Mouse (Mus musculus): ENCODE results near the gene Tha1. TPM values are rescaled to one million over a fixed set of nuclear protein-coding genes. Genes with fewer than 3 reads are reported as not detected.

Tha1 gene
- polyA plus RNA-seq (2014; fragmentation: Illumina TruSeq; extraction: RNeasy Lipid Tissue Mini Kit (QIAGEN cat#74804); ENCODE audit: low read depth, low replicate concordance): 0.82 TPM

DNA sequence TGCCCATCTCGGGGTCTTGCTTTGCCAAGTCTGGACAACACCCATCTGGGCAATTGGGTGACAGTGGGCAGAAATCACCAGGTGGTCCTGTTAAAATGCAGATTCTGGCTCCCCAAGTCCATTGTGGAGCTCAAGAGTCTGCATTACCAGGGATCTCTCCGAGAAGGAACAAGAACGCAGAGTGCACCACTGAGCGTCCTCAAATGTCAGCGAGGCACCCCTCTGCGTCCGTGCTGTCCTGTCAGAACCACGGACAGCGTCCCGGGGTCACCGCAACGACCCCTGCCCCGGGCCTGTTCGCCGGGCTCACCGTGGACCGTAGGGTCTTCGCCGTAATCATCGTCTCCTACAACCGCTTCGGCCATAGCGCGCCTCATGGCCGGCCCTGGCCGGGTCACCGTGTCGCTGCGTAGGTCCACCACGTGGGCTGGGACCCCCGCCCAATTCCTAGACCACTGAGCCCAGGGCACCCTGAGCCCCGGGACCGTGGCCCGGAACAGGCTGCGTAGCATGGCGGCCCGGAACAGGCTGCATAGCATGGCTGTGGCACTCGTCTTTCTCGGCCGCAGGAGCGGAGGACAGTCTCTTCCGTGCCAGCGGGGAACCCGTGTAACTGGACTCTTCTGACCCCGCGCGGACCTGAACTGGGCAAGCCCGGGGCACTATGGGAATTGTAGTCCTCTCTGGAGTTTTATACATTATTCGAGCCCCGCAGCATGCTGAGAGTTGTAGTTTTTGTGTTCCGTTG is at the start of gene Tha1:
TSS of gene Tha1 (minus strand) at position 621 of the 748 bp plus-strand sequence.

GRCm38 (mm10) chr11:117860601-117861000 is 12.7 kb downstream of the Tha1 start, which contains the start of gene Tmem235:
Tmem235 (plus strand) TSS chr11:117860752.

DNA sequence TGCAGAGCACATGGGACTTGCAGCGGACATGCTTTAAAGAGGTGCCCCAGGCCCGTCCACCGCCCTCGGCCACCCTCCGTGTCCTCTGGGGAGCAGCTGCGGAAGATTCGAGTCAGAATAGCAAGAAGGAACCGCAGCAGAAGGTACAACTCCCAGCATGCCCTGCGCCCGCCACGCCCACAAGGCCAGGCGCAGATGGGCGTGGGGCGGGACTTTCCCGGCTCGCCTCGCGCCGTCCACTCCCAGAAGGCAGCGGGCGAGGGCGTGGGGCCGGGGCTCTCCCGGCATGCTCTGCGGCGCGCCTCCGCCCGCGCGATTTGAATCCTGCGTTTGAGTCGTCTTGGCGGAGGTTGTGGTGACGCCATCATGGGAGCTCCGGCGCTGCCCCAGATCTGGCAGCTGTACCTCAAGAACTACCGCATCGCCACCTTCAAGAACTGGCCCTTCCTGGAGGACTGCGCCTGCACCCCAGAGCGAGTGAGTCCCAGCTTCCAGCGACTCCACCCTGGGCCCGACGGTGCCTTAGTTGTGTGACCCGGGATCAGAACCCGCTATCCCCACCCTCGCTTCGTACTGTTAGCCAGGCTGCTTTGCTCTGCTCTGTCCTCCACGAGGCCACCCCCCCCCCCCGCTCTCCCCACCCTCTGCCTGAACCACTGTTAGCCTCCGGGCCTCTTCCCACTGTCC is 24.2 kb downstream of the Tha1 start, which contains the start of gene Birc5:
TSS of gene Birc5 (plus strand) at position 267 of the 687 bp plus-strand sequence.

DNA sequence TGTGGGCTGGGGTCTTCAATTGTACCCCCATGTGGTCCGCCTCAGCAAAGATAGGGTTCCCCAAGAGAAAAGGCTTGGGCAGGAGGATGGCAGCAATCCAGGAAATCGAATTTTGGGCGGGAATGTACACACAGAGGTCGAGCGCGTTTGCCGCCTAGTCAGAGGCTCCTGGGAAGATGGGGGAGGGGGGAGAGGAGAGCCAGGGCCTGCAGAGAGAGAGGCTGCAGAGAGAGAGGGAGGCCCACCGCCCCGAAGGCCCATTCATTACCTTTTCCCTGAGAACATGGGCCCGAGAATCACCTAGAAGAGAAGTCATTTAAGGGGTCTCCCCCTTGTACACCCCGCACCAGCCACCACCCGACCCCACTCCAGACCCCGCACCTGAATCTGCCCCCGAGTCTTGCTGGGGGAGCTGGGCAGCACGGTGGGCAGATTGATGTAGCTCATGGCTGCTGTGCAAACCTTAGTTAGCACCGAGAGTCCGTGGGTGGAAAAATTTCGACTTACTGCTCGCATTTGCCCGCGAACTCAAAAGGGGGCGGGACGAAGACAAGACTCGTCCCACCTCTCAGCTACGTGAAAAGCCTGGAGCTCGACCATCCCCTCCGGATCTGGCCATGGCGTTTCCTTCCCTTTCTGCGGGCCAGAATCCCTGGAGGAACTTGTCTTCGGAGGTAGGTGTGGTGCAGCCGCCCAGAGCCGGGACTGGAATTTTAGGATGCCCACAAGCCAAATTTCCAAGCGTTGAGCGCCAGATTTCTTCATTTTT is 47.8 kb downstream of the Tha1 start, which contains the start of the genes Afmid and Tk1:
TSS of gene Afmid (plus strand) at position 592 of the 769 bp plus-strand sequence.
TSS of gene Tk1 (minus strand) at position 760 of the 769 bp plus-strand sequence.

Other genes with a start within 250 kb of the Tha1 start
- 10.0 TPM for gene Tnrc6c, start 219.2 kb downstream of the Tha1 start, polyA plus RNA-seq (2014; fragmentation: Illumina TruSeq; extraction: RNeasy Lipid Tissue Mini Kit (QIAGEN cat#74804); ENCODE audit: low read depth, low replicate concordance)
- 2.1 TPM for gene Tmc8, start 91.4 kb downstream of the Tha1 start, polyA plus RNA-seq (2014; fragmentation: Illumina TruSeq; extraction: RNeasy Lipid Tissue Mini Kit (QIAGEN cat#74804); ENCODE audit: low read depth, low replicate concordance)
- 1.5 TPM for gene Tmc6, start 91.3 kb downstream of the Tha1 start, polyA plus RNA-seq (2014; fragmentation: Illumina TruSeq; extraction: RNeasy Lipid Tissue Mini Kit (QIAGEN cat#74804); ENCODE audit: low read depth, low replicate concordance)
- gene 6030468B19Rik, start 75.8 kb downstream of the Tha1 start, polyA plus RNA-seq (2014; fragmentation: Illumina TruSeq; extraction: RNeasy Lipid Tissue Mini Kit (QIAGEN cat#74804); ENCODE audit: low read depth, low replicate concordance): not detected
- gene Gm20708, start 63.8 kb downstream of the Tha1 start, polyA plus RNA-seq (2014; fragmentation: Illumina TruSeq; extraction: RNeasy Lipid Tissue Mini Kit (QIAGEN cat#74804); ENCODE audit: low read depth, low replicate concordance): 5.9 TPM
- gene Syngr2, start 63.8 kb downstream of the Tha1 start, polyA plus RNA-seq (2014; fragmentation: Illumina TruSeq; extraction: RNeasy Lipid Tissue Mini Kit (QIAGEN cat#74804); ENCODE audit: low read depth, low replicate concordance): 13.9 TPM
- gene Afmid, start 47.6 kb downstream of the Tha1 start, polyA plus RNA-seq (2014; fragmentation: Illumina TruSeq; extraction: RNeasy Lipid Tissue Mini Kit (QIAGEN cat#74804); ENCODE audit: low read depth, low replicate concordance): 1.6 TPM
- 1.1 TPM for gene Tk1, start 47.4 kb downstream of the Tha1 start, polyA plus RNA-seq (2014; fragmentation: Illumina TruSeq; extraction: RNeasy Lipid Tissue Mini Kit (QIAGEN cat#74804); ENCODE audit: low read depth, low replicate concordance)
- 20.3 TPM for gene Birc5, start 24.2 kb downstream of the Tha1 start, polyA plus RNA-seq (2014; fragmentation: Illumina TruSeq; extraction: RNeasy Lipid Tissue Mini Kit (QIAGEN cat#74804); ENCODE audit: low read depth, low replicate concordance)
- gene Tmem235, start 12.7 kb downstream of the Tha1 start, polyA plus RNA-seq (2014; fragmentation: Illumina TruSeq; extraction: RNeasy Lipid Tissue Mini Kit (QIAGEN cat#74804); ENCODE audit: low read depth, low replicate concordance): not detected
- gene Socs3, start 96.6 kb upstream of the Tha1 start, polyA plus RNA-seq (2014; fragmentation: Illumina TruSeq; extraction: RNeasy Lipid Tissue Mini Kit (QIAGEN cat#74804); ENCODE audit: low read depth, low replicate concordance): 0.98 TPM
- 4.2 TPM for gene Pgs1, start 112.8 kb upstream of the Tha1 start, polyA plus RNA-seq (2014; fragmentation: Illumina TruSeq; extraction: RNeasy Lipid Tissue Mini Kit (QIAGEN cat#74804); ENCODE audit: low read depth, low replicate concordance)

All from sigmoid colon, adult 10 weeks (tissue).